Mouse (Mus musculus) liver, adult 2 months (tissue): ENCODE results near the gene Krt36.

Experiments used
- CTCF ChIP-seq: fragments of 200-500 bp; IDR thresholded peaks from 2 replicates; pipeline ENCODE4 v1.5.1; 2011; ENCODE audit warnings: low read depth, low read length, control low read depth
- POLR2A ChIP-seq: fragments of 200-500 bp; IDR thresholded peaks from 2 replicates; pipeline ENCODE4 v1.6.1; 2011; ENCODE audit warnings: low read length, control low read depth; ENCODE audit not compliant: insufficient read depth; ENCODE audit errors: extremely low read depth

DNA sequence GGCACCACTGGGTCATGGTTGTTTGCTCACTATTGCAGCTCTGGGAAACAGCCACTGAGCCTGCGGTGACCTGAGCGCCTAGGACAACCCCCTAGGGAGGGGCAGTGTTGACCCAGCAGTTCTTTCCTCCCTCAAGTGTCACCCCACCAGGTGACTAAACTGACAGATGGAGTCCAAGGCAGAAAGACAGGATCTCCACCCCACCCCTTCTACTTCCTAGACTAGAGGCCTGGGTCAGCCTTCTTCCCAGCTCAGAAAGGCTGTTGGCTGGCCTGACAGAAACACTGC is 8.3 kb upstream of the Krt36 start:
- no peak for TF ChIP-seq POLR2A
- TF ChIP-seq CTCF, result no peak
